Mouse (Mus musculus): ENCODE measurements around the gene 2610001J05Rik. TPM values are rescaled to one million over a fixed set of nuclear protein-coding genes. Genes with fewer than 3 reads are reported as not detected.

Gene 2610001J05Rik
- 98.9 and 101 TPM in 2 replicates for polyA plus RNA-seq (2015; fragmentation: Nextera tagmentation; extraction: Ambion mirVana)

DNA sequence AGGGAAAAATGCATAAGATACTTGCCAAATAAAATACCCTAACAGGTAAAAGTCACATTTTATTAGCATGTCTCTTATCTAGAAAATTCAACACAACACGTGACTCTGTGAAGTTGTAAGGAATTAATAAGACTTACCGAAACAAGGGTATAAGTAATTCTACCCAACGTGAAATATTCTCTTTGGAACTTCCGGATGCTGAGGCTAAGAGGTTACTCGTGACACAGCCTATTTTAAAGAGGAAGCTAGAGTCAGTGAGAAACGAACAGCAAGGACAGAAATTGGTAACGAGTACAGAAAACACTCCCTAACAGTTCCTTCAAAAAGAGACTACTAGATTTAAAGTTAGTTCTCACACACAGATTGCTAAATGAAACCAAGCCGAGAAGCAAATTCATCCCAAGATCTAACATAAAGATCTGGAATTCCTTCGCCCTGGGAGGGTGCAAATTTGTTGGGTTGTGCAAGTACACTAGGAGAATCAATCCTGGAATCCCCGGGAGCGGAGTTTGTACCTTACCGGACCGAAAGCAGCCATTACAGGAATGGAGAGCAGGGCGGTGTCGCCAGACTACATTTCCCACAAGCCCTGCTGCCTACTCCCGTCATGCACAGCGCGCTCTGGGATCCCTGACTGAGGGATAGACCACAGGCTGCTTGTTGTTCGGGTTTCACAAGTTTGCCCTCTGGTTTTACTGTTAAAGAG, at the start of gene 2610001J05Rik:
Gene 2610001J05Rik, minus strand, starts transcription at position 600 of the 706 bp plus-strand sequence.
- H3K27ac ChIP-seq, result peak within 1 kb of the TSS; percentile 27; the same call in 1 of the 2 replicates
- peak; percentile 100 for ATAC-seq
- no peaks in the 10 kb centered on the region for H3K36me3 ChIP-seq (ENCODE audit: poor library complexity, severe bottlenecking)
- no peaks in the 10 kb centered on the region for H3K27me3 ChIP-seq
- peak within 1 kb of the TSS; percentile 60 for H3K4me3 ChIP-seq
- peak within 1 kb of the TSS; percentile 62 for H3K4me2 ChIP-seq
- peaks cover 10% of the 10 kb centered on the region; the same call in 1 of the 2 replicates for H3K4me1 ChIP-seq
- WGBS, result under 1% methylated on average over 19 of the region's 19 CpGs
- H3K9me3 ChIP-seq (replicated peaks), result no peaks in the 10 kb centered on the region
- H3K9ac ChIP-seq, result peak within 1 kb of the TSS; percentile 74

DNA sequence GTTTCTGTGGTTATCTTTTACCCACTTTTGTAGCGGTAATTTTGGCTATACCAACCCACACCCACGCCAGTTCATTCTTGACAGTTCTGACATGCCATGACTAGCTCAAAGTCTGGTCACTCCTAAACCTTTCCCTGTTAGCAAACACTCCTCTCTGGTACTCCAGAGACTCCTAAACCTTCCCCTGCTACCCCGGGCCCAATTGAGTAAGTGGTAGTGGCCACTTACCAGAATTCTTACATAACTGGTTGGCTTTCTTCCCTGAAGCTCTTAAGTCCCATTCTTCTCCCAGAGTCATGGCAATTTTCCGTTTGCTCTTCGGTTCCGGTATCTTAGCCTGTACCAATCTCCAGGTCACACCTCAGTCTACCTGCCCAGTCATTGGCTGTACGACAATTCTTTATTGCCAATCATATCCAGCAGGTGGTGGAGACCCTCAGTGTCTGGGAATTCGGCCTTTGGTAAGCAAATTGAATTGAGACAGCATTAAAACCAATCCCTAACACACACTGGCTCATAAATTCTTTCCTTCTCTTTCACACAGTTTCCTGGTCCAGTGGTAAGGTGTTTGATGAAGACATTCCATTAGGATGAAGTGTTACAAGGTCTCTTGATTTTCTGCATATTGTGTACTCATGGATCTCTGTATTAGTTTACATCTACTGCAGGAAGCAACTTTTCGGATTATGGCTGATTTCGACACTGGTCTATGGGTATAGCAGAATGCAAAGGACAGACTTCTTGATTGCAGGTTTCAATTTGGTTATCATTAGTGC, 38.6 kb upstream of the 2610001J05Rik start:
- ATAC-seq, result no peak
- H3K9me3 ChIP-seq (replicated peaks), result no peaks in the 10 kb centered on the region
- no peaks in the 10 kb centered on the region for H3K4me1 ChIP-seq
- H3K27me3 ChIP-seq, result no peaks in the 10 kb centered on the region
- no peak overlapping the region for H3K4me2 ChIP-seq
- H3K27ac ChIP-seq, result no peak overlapping the region
- no peak overlapping the region for H3K4me3 ChIP-seq
- no peaks in the 10 kb centered on the region for H3K36me3 ChIP-seq (ENCODE audit: poor library complexity, severe bottlenecking)
- 91% methylated on average over 10 of the region's 10 CpGs for WGBS
- no peak overlapping the region for H3K9ac ChIP-seq

DNA sequence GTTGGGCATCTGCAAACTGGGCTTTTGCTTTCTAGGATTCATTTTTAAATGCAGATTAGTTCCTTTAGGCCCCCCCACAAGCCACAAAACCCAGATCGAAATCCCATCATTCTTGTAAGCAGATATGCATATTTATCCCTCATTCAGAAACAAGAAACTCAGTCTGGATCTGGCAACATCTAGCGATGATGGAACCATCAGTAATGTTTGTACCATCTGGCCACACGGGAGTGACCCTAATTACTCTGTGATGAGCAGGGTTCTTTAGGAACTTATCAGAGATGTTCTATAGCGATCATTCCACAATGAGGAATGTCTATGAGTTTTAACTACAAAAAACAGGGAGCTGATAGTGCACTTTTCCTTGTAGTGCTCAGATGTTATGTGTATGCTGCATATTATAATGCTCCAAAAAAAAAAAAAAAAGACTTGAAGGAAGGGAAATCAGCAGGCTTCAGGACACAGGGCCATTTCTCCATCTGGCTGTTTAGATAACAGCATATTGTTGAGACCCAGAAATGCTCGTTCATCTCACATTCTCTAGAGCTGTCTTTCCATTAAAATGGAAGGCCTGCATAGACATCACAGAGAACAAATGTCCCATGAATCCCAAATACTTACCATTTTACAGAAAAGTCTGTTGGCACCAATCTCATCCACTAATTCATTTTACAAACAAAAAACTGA, 31.8 kb upstream of the 2610001J05Rik start:
- Histone ChIP-seq H3K27me3 (no peaks in the 10 kb centered on the region), H3K36me3 (ENCODE audit: poor library complexity, severe bottlenecking) (no peaks in the 10 kb centered on the region), H3K4me2 (no peak overlapping the region), H3K9ac (no peak overlapping the region), H3K4me1 (no peaks in the 10 kb centered on the region), H3K27ac (no peak overlapping the region), H3K9me3 (replicated peaks) (no peaks in the 10 kb centered on the region), H3K4me3 (no peak overlapping the region)
- 78% methylated on average over 5 of the region's 5 CpGs for WGBS
- ATAC-seq, result no peak

DNA sequence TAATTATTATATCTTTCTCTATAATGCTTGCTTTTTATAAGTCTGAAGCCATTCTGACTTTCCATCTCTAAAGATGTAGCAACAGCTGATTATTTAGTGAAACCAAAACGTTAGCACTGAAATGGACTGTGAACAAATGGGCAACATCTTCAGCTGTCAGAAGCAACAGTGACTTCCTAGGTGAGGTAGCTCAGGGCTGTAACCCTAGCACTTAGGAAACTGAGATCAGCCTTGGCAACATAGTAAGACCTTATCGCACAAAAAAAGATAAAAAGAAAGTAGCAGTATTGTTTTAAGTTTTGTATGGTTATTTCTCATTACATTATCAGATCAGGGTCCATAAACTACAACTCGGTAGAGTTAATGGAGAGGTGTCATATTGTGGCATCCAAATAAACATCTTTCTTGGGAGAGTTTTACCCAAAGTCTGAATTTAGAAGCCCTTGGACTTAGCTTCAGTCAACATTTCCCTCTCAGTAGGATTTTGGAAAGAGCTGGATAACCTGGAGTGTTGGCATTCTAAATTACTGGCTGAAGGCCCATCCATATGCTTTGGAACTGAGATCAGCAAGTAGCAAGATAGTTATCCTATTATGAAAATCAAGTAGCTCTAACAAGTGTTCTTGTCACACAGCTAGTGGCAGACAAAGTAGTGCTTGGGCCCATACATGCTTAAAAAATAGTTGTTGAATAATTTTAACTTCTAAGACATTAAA, 13.7 kb upstream of the 2610001J05Rik start:
- no peak for ATAC-seq
- Histone ChIP-seq H3K9ac (no peak overlapping the region), H3K4me1 (no peaks in the 10 kb centered on the region), H3K4me2 (no peak overlapping the region), H3K4me3 (no peak overlapping the region), H3K36me3 (ENCODE audit: poor library complexity, severe bottlenecking) (no peaks in the 10 kb centered on the region), H3K27ac (no peak overlapping the region), H3K9me3 (replicated peaks) (no peaks in the 10 kb centered on the region), H3K27me3 (no peaks in the 10 kb centered on the region)
- WGBS, result 92% methylated on average over 3 of the region's 3 CpGs

DNA sequence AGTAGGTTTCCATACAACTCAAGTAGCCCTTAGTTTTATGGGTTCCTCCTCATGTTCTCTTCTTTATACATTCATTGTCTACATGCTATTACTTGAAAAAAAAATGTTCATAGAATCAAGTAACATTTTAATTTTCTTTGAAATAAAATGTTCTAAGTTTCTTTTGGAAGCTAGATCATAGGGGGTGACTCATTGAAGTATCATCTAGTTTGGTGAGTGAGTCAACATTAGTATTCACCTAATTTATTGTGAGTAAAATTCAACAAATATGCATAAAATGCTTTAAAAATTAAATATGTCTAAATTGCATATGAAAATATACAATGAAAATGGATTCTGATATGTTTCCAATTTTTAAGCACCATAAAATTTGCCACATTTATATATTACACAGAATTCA, 11.6 kb upstream of the 2610001J05Rik start:
- no peaks in the 10 kb centered on the region for H3K9me3 ChIP-seq (replicated peaks)
- H3K36me3 ChIP-seq (ENCODE audit: poor library complexity, severe bottlenecking), result no peaks in the 10 kb centered on the region
- H3K4me3 ChIP-seq, result no peak overlapping the region
- no peak overlapping the region for H3K27ac ChIP-seq
- H3K4me1 ChIP-seq, result no peaks in the 10 kb centered on the region
- ATAC-seq, result no peak
- H3K4me2 ChIP-seq, result no peak overlapping the region
- no peak overlapping the region for H3K9ac ChIP-seq
- H3K27me3 ChIP-seq, result no peaks in the 10 kb centered on the region

DNA sequence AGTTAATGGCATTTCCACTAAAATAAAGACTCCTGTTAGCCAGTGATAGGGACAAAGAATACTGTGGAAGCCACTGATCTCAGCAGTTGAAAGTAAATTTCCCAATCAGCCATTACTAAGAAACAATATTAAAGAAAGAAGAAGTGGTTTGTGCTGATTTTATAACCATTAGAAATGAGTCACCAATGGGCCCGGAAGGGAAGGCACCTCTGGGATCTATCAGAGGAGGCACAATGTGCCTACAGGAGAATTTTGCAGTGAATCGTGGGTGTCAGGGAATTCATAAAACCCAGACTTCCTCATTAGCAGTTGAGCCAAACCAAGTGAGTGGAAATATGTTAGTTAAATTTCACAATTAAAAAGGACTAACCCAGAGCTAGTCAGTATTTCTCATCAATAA, 2.6 kb upstream of the 2610001J05Rik start:
- WGBS, result 92% methylated on average over 2 of the region's 2 CpGs
- no peaks in the 10 kb centered on the region for H3K27me3 ChIP-seq
- H3K4me1 ChIP-seq, result peaks cover 9% of the 10 kb centered on the region; the same call in 1 of the 2 replicates
- no peak overlapping the region for H3K4me3 ChIP-seq
- no peak overlapping the region for H3K9ac ChIP-seq
- no peaks in the 10 kb centered on the region for H3K36me3 ChIP-seq (ENCODE audit: poor library complexity, severe bottlenecking)
- no peak overlapping the region for H3K27ac ChIP-seq
- no peaks in the 10 kb centered on the region for H3K9me3 ChIP-seq (replicated peaks)
- no peak overlapping the region for H3K4me2 ChIP-seq
- no peak for ATAC-seq

DNA sequence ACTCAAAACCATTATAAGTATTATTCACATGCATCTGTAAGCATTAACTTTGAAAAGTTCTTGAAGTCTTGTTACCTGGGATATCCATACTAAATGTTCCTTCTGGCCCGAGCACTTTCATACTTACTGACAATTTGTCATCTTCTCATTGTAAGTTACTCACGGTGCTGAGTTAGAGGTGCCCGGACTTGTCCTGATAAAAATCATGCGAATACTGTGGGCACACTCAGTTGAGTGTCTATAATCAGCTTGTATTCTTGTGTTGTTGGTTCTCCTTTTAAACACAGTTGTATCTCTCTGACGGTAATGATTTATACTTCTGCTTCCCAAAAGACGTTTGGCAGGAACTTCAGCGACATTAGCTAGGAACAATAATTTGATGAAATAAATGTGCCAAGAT, 758 bp upstream of the 2610001J05Rik start:
- WGBS, result 79% methylated on average over 7 of the region's 7 CpGs
- H3K4me3 ChIP-seq, result no peak overlapping the region
- H3K27me3 ChIP-seq, result no peaks in the 10 kb centered on the region
- H3K9ac ChIP-seq, result no peak overlapping the region
- no peaks in the 10 kb centered on the region for H3K9me3 ChIP-seq (replicated peaks)
- no peaks in the 10 kb centered on the region for H3K36me3 ChIP-seq (ENCODE audit: poor library complexity, severe bottlenecking)
- H3K27ac ChIP-seq, result no peak overlapping the region
- H3K4me1 ChIP-seq, result peaks cover 10% of the 10 kb centered on the region; the same call in 1 of the 2 replicates
- peak overlapping the region; percentile 62; the same call in 1 of the 2 replicates for H3K4me2 ChIP-seq
- no peak for ATAC-seq

DNA sequence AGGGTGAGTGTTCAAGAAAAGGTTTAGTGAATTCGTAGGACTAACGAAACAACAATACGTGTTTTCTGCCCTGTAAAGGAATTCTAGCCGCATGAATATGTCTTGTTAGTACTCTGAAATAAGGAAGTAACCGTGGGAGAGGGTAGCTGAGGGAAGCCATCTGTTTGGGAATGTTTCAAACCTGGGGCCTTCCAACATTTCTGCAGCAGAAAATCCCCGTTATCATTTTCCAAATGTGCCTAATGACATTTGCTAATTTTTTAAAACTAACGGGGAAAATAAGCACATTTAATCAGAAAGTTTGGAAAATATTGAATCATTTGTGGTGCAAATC, 274 bp upstream of the 2610001J05Rik start:
- ATAC-seq, result peak; percentile 76

DNA sequence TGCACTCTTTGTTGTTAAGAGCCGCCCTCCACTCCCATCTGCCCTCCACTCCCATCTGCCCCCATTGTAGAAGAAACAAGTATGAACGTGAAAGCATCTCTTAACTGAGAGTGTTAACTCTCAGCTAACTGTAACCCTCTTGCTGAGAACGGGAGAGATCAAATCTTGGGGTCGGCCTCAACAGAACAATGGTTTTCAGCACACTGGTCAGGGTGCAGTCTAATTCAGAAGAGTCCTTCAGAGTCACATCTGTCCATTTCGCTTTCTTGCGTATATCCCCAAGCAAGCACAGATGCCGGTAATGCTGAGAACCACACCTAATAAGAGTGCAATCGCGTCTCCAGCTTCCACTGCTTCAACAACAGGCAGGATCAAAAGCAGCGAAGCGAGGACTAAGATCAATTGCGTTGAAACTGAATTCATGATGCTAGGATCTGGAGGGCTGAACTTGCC, 1.0 kb downstream of the 2610001J05Rik start:
- no peaks in the 10 kb centered on the region for H3K9me3 ChIP-seq (replicated peaks)
- no peaks in the 10 kb centered on the region for H3K27me3 ChIP-seq
- peak overlapping the region; percentile 60 for H3K4me3 ChIP-seq
- no peak overlapping the region for H3K27ac ChIP-seq
- no peaks in the 10 kb centered on the region for H3K36me3 ChIP-seq (ENCODE audit: poor library complexity, severe bottlenecking)
- WGBS, result 19% methylated on average over 12 of the region's 12 CpGs
- peak; percentile 6; the same call in 1 of the 2 replicates for ATAC-seq
- peak overlapping the region; percentile 62 for H3K4me2 ChIP-seq
- H3K9ac ChIP-seq, result peak overlapping the region; percentile 62
- peaks cover 10% of the 10 kb centered on the region; the same call in 1 of the 2 replicates for H3K4me1 ChIP-seq

More for the DNA sequence above, 274 bp upstream of the 2610001J05Rik start:
- Histone ChIP-seq H3K4me2 (peak overlapping the region; percentile 62), H3K9ac (peak overlapping the region; percentile 39; the same call in 1 of the 2 replicates), H3K27ac (0 out of 2 replicates have a peak overlapping the region, but pooled peaks have one; percentile 27), H3K4me1 (peaks cover 10% of the 10 kb centered on the region; the same call in 1 of the 2 replicates), H3K27me3 (no peaks in the 10 kb centered on the region), H3K9me3 (replicated peaks) (no peaks in the 10 kb centered on the region), H3K4me3 (peak overlapping the region; percentile 60), H3K36me3 (ENCODE audit: poor library complexity, severe bottlenecking) (no peaks in the 10 kb centered on the region)
- 2% methylated on average over 7 of the region's 7 CpGs for WGBS

DNA sequence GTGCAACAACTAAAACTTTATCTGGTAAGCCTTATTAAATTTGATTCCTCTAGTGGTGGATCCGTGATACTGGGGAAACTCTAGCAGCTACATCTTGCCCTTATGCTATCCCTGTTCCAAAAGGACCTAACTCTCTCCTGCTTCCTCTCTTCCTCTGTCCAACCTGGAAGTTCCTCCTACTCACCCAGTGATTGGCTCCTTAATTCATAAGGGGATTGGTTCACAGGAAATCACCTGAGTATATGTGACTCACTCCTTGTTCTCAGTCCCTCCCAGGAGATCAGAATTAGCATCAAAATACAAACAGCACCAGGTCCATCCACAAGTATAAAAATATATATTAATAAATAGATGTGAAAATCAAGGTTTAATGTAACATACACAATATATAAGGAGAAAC, 10.7 kb downstream of the 2610001J05Rik start:
- Histone ChIP-seq H3K4me3 (no peak overlapping the region), H3K36me3 (ENCODE audit: poor library complexity, severe bottlenecking) (no peaks in the 10 kb centered on the region), H3K4me2 (no peak overlapping the region), H3K9me3 (replicated peaks) (no peaks in the 10 kb centered on the region), H3K27me3 (no peaks in the 10 kb centered on the region), H3K27ac (no peak overlapping the region), H3K9ac (no peak overlapping the region), H3K4me1 (no peaks in the 10 kb centered on the region)
- no peak for ATAC-seq
- WGBS, result 90% methylated on average over 1 of the region's 1 CpGs

DNA sequence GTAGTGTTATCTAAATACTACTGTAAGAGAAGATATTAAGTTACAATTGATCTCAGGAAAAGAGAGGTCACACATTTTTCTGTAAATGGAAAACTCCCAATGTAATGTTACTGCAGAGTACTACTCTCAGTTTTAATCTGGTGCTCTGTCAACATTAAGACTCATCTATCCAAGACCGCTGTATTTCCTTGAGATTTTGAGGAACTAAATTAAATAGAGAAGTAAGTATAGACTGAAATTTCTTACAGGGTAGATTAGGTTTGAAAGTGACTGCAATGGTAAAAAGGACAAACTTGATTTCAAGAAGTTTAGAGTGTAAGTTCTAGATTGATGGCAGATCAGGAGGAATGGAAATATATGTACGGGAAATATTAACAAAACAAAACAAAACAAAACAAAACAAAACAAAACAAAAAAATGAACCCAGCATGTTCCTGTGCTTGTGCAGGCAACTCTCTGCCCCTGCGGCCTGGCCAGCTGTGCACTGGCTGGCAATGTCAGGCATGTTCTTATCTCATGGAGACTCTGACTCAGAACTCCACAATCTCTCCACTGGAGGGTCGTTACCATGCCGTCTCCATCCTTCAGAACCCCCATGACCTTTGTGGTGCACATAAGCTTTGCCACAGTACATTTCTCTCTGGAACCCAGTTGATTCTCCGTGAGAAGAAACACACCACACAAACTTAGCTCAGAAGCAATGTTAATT, 11.3 kb downstream of the 2610001J05Rik start:
- Histone ChIP-seq H3K9ac (no peak overlapping the region), H3K27me3 (no peaks in the 10 kb centered on the region), H3K9me3 (replicated peaks) (no peaks in the 10 kb centered on the region), H3K4me3 (no peak overlapping the region), H3K4me1 (no peaks in the 10 kb centered on the region), H3K36me3 (ENCODE audit: poor library complexity, severe bottlenecking) (no peaks in the 10 kb centered on the region), H3K27ac (no peak overlapping the region), H3K4me2 (no peak overlapping the region)
- 87% methylated on average over 6 of the region's 6 CpGs for WGBS
- ATAC-seq, result no peak

Data from forebrain, embryonic 13.5 days (tissue).